Mouse (Mus musculus) myocyte (in vitro differentiated cells): ENCODE data around the gene Inip.

Experiments used
- CEBPB ChIP-seq: IDR thresholded peaks from 2 replicates; pipeline ENCODE4 v1.6.1; 2011; ENCODE audit warnings: mild to moderate bottlenecking, moderate library complexity; ENCODE audit not compliant: poor library complexity, insufficient read depth, severe bottlenecking
- E2F4 ChIP-seq: IDR thresholded peaks from one replicate; pipeline ENCODE4 v1.6.1; 2011; ENCODE audit warnings: mild to moderate bottlenecking, control low read depth, moderate library complexity; ENCODE audit not compliant: insufficient read depth
- MAX ChIP-seq: IDR thresholded peaks from one replicate; pipeline ENCODE4 v1.6.1; 2011; ENCODE audit warnings: low read depth, mild to moderate bottlenecking, control low read depth
- MYOD1 ChIP-seq, 3 experiments: IDR thresholded peaks; one replicate each; pipeline ENCODE4 v1.6.1; 2011; ENCODE audit warnings: control low read depth in 2 of 3, low read depth in 2 of 3, mild to moderate bottlenecking in 2 of 3, moderate library complexity in 1 of 3; ENCODE audit not compliant: insufficient read length in 2 of 3, control insufficient read depth in 1 of 3
- MYOG ChIP-seq, 3 experiments: IDR thresholded peaks; one replicate each; pipeline ENCODE4 v1.6.1; 2011; ENCODE audit warnings: control low read depth in 2 of 3, low read depth in 2 of 3, mild to moderate bottlenecking in 2 of 3; ENCODE audit not compliant: insufficient read length in 2 of 3, control insufficient read depth in 1 of 3, insufficient read depth in 1 of 3
- POLR2A ChIP-seq: IDR thresholded peaks from one replicate; pipeline ENCODE4 v1.6.1; 2011; ENCODE audit warnings: low read depth, mild to moderate bottlenecking, control low read depth, moderate library complexity; ENCODE audit not compliant: insufficient read length
- POLR2AphosphoS2 ChIP-seq: IDR thresholded peaks from one replicate; pipeline ENCODE4 v1.6.1; 2011; ENCODE audit warnings: low read depth, control low read depth; ENCODE audit not compliant: insufficient read length
- REST ChIP-seq: IDR thresholded peaks from one replicate; pipeline ENCODE4 v1.6.1; 2011; ENCODE audit warnings: mild to moderate bottlenecking, control low read depth, moderate library complexity; ENCODE audit not compliant: insufficient read depth, insufficient read length
- SRF ChIP-seq: IDR thresholded peaks from one replicate; pipeline ENCODE4 v1.6.1; 2011; ENCODE audit warnings: low read depth; ENCODE audit not compliant: control insufficient read depth, insufficient read length
- TCF12 ChIP-seq: IDR thresholded peaks from one replicate; pipeline ENCODE4 v1.6.1; 2011; ENCODE audit warnings: mild to moderate bottlenecking, control low read depth; ENCODE audit not compliant: poor library complexity, insufficient read depth, severe bottlenecking
- USF1 ChIP-seq: IDR thresholded peaks from one replicate; pipeline ENCODE4 v1.6.1; 2011; ENCODE audit warnings: low read depth, mild to moderate bottlenecking, control low read depth, moderate library complexity

GRCm38 (mm10) chr4:59816016-59816415 is 14.6 kb upstream of the Inip start:
- TF ChIP-seq MAX (no peak), TCF12 (no peak), E2F4 (no peak), MYOD1 (IDR thresholded peaks at IDR 0.05; ENCODE audit: control insufficient read depth in 1 of 3, insufficient read length in 2 of 3, low read depth in 2 of 3) (no peak), POLR2A (no peak), USF1 (no peak), MYOG (IDR thresholded peaks at IDR 0.05; ENCODE audit: control insufficient read depth in 1 of 3, insufficient read depth in 1 of 3, insufficient read length in 2 of 3, low read depth in 2 of 3) (no peak), CEBPB (no peak), POLR2AphosphoS2 (no peak), SRF (no peak), REST (no peak)
